Mouse (Mus musculus) frontal cortex, postnatal 10 days (tissue): ENCODE measurements at regions not wholly inside any gene's neighbourhood (a gene's known extent, or its start where the extent isn't known, plus 50 kb on each side); places are given as distances from the start of the nearest gene placed in this dataset.
A peak's percentile ranks its signal among the peaks of the same experiment; 100 is the strongest.

Source experiments
- DNase-seq, 2 experiments: peaks; one replicate each; pipeline ENCODE4 v3.0.0; 2022; ENCODE audit warnings: low spot score in 2 of 2, mixed read lengths in 1 of 2

DNA sequence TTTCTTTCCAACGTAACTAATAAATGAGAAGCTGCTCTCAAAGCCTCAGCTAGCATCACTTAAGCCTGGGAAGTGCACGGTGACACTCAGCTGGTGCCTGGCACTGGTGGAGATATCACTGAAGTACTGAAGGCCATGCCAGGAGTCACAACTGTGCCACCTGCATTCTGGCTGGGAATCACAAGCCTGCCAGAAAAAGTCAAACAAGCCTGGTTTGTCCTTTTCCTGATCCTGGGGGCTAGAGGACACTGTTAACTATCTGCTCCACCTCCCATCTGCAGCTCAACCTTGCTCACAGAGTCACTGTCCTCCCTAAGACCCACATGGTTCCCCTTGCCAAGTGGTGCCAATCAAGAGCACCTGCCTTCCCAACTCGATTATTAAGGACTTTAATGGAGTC is 135.2 kb upstream of the Car8 start:
- no peak for DNase-seq

DNA sequence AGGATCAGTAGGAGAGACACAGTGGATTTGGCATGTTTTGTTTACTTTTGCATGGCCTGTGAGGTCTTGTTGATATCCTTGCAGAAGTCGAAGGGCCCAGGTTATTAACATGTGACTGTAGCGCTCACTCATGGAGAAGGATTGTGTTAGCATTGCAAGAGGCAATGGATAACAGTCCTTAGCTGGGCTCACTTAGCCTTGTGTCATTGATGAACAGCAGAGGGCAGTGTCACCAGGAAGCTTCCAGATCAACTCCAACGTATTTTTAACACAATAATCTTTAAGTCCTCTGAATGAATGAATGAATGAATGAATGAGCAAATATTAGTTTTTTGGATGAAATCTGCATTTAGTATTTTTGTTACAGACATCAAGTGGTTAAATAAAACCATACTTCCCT is 133.2 kb upstream of the Car8 start:
- no peak for DNase-seq

DNA sequence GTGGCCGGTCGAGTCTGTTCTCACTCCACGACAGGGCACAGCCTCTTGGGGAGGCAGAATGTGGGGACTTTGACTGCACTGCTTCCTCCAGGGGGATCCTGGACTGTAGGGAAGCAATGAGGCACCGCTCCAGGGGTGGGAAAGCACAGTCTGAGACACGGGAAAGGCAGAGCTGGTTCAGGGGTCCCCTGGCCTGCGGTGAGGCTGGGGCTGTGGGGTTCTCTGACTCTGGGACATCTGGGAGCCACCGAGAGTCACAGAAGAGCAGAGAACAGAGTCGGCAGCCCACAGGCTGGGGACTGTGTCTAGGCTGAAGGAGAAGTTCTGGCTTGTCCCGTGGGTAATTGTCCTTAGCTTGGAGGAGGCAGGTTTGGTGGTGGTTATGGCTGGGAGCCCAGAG is 131.9 kb upstream of the Car8 start:
- DNase-seq, result no peak

DNA sequence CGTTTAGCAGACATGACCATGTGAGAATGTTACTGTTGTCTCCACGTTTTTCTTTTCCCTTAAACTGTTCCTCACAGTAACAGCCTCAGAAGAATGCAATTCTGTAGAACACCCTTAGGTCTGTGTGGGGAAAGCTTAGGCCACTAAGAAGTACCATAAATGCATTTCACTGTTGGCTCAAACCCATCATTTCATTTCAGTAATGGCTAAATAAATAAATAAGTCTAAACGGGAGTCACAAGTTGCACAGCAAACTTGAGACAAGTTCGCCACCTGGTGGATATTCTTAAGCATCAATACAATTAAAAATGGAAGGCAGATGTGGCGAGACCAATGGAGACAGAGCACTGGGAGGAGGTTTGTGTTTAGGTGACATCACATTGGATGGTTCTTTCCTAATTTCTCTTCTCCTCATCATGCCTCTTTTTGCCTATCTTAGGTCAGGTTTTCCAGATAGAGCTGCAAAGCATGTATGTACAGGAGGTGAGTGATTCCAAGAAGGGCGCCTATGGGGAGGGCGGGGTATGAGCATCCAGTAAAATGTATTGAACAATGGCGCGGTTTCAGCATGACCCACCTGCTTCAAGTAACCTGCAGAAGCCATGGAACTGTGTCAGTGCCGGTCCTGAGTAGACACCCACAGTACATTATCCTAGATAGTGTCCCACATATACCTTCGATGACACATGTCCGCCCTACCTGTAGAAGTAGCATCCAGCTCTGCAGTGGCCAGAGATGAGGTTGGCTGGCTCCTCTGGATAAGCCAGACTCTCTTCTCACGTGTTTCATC is 128.8 kb upstream of the Car8 start:
- DNase-seq, result peak in 1 of 2 experiments; percentile 30

DNA sequence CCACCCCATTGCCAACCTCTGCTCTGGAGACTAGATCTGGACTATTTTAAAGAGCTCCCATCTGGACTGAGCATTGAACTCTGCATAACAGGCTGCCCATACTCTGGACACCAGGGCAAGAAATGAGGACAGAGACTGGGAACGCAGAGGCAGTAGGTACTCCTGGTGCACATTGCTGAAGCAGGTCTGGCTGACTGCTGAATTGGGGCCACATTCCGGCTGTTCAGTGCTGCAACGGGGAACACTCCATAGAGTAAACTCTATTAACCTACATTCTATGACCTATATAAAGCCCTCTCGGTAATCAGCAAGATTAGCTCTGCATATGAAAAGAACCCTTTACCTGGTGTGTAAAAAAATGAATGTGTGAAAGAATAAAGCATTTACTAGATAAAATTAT is 128.1 kb upstream of the Car8 start:
- no peak for DNase-seq

DNA sequence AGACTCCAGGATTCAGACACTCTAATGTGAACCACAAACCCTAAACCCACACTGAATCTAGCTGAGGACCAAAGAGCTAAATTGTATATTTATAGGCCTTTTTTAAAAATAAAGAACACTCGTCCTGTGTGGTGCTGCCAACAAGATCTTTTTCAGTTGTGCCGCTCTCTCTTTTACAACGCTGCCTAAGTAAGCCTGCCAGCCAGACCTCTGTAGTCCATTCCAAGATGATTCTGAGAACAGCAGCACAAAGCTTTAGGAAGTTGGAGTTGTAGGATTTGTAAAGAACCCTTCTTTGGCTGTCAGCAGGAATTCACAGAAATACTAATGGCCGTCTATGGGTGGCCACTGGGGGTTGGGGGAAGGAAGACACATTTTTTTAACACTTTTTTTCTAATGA is 123.6 kb upstream of the Car8 start:
- no peak for DNase-seq

DNA sequence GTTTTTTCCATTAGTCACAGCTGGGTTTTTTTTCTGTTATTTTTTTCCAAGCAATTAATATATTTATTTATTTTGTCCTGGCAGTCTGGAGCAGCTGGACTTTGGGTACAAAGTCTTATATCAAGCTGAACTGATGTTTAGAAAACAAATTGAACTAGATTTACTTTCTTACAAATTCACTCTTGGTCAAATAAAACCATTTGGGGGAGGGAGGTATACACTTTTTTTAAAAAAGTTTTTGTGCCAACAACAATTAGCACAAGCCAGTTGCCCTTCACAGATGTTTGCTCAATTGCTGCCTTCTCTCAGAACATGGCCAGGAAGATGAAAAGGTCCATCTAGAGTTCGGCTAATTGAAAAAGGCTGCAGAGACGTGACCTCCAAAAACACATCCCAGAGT is 123.1 kb upstream of the Car8 start:
- DNase-seq, result no peak

DNA sequence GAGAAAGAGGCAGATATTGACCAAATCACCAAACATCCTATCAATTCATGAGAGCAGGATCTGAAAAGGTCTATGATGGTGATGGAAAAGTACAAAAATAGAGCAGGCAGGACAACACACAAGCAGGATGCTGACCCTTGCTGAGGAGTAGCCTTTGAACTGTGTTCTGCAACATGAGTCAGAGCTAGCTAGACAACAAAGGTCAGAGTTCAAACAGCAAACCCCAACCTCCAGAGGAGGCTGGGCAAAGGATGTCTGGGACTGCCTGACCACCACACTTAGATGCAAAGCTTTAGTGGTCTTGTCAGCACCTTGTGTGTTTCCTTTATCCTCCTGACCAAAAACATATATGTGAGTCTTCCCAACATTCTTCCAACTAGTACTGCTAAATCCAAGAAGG is 122.5 kb upstream of the Car8 start:
- no peak for DNase-seq

DNA sequence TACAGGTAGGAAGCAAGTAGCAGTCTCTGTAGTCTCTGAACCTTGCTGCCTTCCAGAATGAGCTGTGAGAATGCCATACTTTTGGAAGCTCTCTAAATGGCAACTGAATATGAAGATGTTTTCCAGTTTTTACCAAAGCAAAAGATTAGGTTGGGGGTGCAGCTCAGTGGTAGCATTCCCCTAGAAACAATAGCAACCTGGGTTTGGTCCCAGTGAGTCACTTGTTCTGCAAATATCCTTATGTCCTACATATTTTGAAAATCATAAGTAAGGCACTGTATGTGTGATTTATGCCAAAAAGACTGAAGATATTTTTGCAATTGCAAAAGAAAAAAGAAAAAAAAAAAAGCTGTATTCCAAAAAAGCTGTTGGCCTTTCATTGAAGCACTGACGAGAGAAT is 118.6 kb upstream of the Car8 start:
- no peak for DNase-seq

DNA sequence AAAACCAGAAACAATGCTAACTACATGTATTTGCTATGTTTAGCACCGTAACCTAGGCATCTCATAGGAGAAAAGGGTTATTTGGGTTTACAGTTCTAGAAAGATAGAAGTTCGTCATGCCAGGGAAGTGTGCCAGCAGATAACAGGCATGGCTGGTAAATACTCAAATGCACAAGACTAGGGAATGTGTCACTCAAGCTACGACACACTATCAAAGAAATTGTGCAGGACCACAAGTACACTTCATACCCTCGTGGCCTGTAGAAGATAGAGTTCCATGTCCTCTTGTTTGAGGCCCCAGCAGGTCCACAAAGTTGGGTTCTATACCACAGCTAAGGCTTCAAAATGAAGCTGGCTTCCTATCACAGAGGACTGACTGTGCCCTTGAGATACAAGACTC is 103.1 kb upstream of the Car8 start:
- no peak for DNase-seq

DNA sequence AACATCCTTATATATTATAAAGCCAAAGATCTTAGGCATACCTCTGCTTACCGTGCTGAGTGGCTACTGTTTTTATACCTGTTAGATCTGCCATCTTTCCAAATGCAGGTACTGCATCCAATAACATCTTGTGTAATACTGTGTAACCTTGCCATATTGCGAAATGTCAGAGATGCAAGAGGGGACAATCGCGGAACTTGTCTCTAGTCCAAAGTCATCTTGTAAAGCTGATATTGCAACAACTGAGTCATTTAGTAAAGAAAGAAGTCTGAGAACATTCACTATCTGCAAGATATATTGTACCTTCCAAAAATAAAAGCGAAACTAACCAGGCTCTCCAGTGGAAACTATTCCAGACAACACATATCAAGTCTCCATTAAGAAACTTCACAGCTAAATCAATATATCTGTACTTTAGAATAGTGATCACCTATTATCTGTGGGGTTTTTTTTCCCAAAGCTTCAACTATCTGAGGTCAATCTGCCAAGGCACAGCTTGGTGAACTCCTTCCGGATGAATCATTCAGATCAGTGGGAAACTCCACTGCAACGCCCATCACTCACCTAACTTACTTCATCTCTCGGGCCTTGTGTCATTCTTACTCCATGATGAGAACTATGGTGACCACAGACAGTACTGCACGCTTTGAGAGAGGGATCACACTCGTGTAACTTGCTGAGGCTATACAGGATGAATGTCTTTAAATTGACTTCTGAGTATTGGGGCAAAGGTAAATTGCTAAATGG is 70.6 kb upstream of the Car8 start:
- DNase-seq, result no peak

DNA sequence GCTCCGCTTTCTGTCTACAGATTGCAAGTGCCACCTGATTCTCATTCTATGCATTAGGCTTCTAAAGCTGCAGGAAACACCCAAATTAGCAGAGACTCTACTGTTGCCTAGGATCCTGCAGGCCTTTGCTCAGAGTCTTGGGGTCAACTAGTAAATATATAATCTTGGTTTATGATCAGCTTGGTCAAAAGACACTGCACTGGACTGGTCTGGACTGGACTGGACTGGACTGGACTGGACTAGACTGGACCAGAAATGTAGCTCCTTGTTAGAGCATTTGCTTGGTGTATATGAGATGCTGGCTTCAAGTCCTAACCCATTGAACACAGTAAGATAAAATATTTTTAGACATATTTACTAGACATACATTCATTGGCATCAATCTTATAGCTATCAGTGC is 53.7 kb upstream of the Car8 start:
- DNase-seq, result no peak

DNA sequence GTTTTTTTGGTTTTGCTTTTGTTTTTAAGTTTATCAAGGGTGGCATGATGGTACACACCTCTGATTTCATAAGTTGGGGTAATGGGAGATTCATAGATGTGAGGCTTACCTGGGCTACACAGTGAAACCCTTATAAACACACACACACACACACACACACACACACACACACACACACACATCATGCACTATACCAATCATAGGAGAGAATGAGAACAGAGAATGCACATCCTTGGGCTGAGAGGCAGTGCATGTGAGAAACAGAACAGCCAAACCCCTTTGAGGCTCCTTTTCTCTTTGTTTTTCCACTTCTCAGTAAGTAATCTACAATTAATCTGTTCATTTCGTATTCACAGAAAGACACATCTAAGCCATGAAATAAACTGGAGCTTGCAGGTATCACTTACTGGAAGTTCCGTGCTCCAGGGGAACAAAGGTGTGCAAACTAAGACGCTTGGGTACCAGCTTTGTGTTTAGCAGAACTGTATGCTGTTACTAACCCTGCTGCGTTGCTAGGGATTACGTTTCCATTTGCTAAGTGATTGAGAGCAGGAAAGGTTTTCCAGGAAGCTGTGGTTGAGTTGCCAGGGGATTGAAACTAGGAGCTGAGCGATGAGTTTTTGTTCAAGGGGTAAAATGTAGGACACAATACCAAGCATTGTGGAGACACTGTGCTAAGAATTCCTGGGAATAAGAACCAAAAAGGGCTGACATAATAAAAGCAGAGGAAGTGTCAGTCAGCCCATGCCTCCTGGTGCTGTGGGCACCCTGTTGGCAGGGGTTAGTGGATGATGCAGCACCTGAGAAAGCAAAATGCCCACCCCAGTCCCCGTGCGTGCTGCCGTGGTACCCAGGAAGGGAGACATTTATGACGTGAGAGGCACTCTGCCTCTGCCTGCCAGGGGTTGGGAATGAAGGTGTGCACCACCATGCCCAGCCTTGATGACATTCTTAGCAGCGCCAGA is 53.0 kb upstream of the Car8 start:
- no peak for DNase-seq

DNA sequence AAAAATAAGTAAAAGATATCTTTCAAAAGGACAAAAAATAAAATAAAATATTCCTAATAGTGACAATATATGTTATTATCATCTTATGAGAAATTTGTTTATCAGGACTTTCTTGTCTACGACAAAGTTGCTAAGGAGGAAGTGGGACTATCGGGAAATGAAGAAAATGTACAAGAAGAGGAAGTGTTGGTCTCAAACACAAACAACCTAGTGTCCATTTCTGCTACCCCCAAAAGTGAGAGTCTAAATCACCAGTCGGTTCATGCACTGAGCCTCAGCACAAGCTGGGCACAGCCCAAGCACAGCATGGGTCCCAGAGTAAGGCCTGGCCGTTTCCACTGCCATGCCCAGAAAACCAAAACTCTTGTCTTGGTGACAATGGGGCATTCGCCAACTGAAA is 51.1 kb upstream of the Car8 start:
- no peak for DNase-seq
